Mouse (Mus musculus): ENCODE measurements at regions not wholly inside any gene's neighbourhood (a gene's known extent, or its start where the extent isn't known, plus 50 kb on each side); places are given as distances from the start of the nearest gene placed in this dataset.

DNA sequence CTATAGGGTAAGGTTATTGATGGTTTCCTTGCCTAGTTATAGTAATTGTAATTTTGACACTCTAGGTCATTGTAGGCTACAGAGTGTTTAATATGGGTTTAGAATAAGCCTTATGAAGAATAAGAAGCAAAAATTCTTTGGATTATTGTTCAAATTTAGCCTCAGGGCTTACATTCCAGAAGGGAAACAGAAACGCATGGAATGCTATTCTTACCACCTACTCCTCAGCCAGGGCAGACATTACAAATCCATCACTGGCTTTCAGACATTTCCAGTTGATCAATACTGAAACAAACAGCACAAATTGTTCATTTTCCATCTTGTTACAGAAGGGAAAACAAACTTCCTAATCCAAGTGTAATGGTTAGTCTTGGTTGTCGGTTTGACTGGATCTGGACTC is 120.7 kb upstream of the Smim23 start:
- TF ChIP-seq CTCF (conservative IDR thresholded peaks at IDR 0.05; ENCODE audit: low read length), result no peak
- TF ChIP-seq POU5F1 (IDR thresholded peaks at IDR 0.05; ENCODE audit: borderline replicate concordance, low read length), result no peak
- no peak for TF ChIP-seq NANOG (IDR thresholded peaks at IDR 0.05; ENCODE audit: borderline replicate concordance, low read length)
